Mouse (Mus musculus) olfactory bulb, adult 2 months (tissue): Measurements from ENCODE around the gene Arrb1.

Source experiments
- CTCF ChIP-seq: fragments of 200-500 bp; IDR thresholded peaks from 2 replicates; pipeline ENCODE4 v1.5.1; 2012; ENCODE audit warnings: low read depth, mild to moderate bottlenecking, low read length, moderate library complexity; ENCODE audit not compliant: insufficient read depth
- POLR2A ChIP-seq: fragments of 200-500 bp; IDR thresholded peaks from 2 replicates; pipeline ENCODE4 v1.6.1; 2012; ENCODE audit warnings: mild to moderate bottlenecking, low read depth, low read length, moderate library complexity; ENCODE audit not compliant: insufficient read depth

DNA sequence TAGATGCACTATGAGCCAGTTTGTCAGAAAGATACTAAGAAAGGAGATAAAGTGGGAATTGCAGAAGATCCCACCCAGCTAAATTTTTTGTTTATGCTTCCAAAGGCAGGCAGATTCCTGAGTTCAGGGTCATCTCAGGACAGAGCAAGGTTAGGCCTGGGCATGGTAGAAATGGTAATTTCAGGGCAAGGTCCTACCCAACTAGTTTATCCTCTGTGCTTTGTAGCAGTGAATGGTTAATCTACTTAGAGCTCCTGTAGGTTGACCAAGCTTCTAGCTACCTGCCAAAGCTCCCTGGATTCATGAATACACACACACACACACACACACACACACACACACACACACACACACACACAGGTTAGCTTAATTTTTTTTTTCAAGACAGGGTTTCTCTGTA, 30.7 kb upstream of the Arrb1 start:
- TF ChIP-seq CTCF, result no peak
- no peak for TF ChIP-seq POLR2A
